Mouse (Mus musculus) brain, adult 2 months (tissue): ENCODE measurements at regions not wholly inside any gene's neighbourhood (a gene's known extent, or its start where the extent isn't known, plus 50 kb on each side); places are given as distances from the start of the nearest gene placed in this dataset.

ENCODE experiments used
- DNase-seq: peaks from one replicate; pipeline ENCODE4 v3.0.0; 2011; ENCODE audit warnings: low read depth, low spot score

GRCm38 (mm10) chr2:137827814-137828374 is 428.5 kb upstream of the Btbd3 start:
- DNase-seq, result no peak

GRCm38 (mm10) chr2:137821344-137821916 is 434.9 kb upstream of the Btbd3 start:
- DNase-seq, result peak; percentile 75

GRCm38 (mm10) chr2:137814945-137815344 is 441.4 kb upstream of the Btbd3 start:
- no peak for DNase-seq

- DNase-seq, result no peak
Measured at GRCm38 (mm10) chr2:137808401-137809230, 447.7 kb upstream of the Btbd3 start.

GRCm38 (mm10) chr2:137807594-137808295 is 448.6 kb upstream of the Btbd3 start:
- DNase-seq, result no peak

GRCm38 (mm10) chr2:137794841-137795240 is 461.5 kb upstream of the Btbd3 start:
- no peak for DNase-seq

- no peak for DNase-seq
Measured at GRCm38 (mm10) chr2:137784091-137784490, 472.3 kb upstream of the Btbd3 start.

- DNase-seq, result no peak
Measured at GRCm38 (mm10) chr2:137777430-137777829, 478.9 kb upstream of the Btbd3 start.

GRCm38 (mm10) chr2:137764785-137765184 is 491.6 kb upstream of the Btbd3 start:
- no peak for DNase-seq

- no peak for DNase-seq
Measured at GRCm38 (mm10) chr2:137759455-137759854, 496.9 kb upstream of the Btbd3 start.

- no peak for DNase-seq
Measured at GRCm38 (mm10) chr2:137758389-137758788, 498.0 kb upstream of the Btbd3 start.

GRCm38 (mm10) chr2:137757231-137758212 is 498.8 kb upstream of the Btbd3 start:
- DNase-seq, result no peak

- no peak for DNase-seq
Measured at GRCm38 (mm10) chr2:137756220-137756619, 500.1 kb upstream of the Btbd3 start.

- DNase-seq, result no peak
Measured at GRCm38 (mm10) chr2:137754481-137754880, 501.9 kb upstream of the Btbd3 start.

GRCm38 (mm10) chr2:137732410-137732809 is 524.0 kb upstream of the Btbd3 start:
- peak; percentile 86 for DNase-seq

GRCm38 (mm10) chr2:137730472-137730931 is 525.9 kb upstream of the Btbd3 start:
- no peak for DNase-seq

GRCm38 (mm10) chr2:137729871-137730270 is 526.5 kb upstream of the Btbd3 start:
- DNase-seq, result peak; percentile 87

- DNase-seq, result no peak
Measured at GRCm38 (mm10) chr2:137729207-137729606, 527.2 kb upstream of the Btbd3 start.

- DNase-seq, result no peak
Measured at GRCm38 (mm10) chr2:137723651-137724050, 532.7 kb upstream of the Btbd3 start.

GRCm38 (mm10) chr2:137721767-137722424 is 534.5 kb upstream of the Btbd3 start:
- DNase-seq, result peak; percentile 64
